Mouse (Mus musculus): ENCODE results near the gene Manbal. TPM values are rescaled to one million over a fixed set of nuclear protein-coding genes. Genes with fewer than 3 reads are reported as not detected.

The Manbal gene
- polyA plus RNA-seq, 2 experiments from 2014 or later: 30.7 to 54.6 TPM

GRCm38 (mm10) chr2:157437123-157437522 lies 69.7 kb downstream of the Manbal start:
- ATAC-seq: no peak

- no peak for ATAC-seq
These were observed 74.0 kb downstream of the Manbal start for GRCm38 (mm10) chr2:157441363-157441762.

Other genes with a start within 250 kb of the Manbal start
- gene Samhd1, start 232.3 kb upstream of the Manbal start, polyA plus RNA-seq (2017; shearing (Covaris generic)): 100 to 1,000 TPM; 574 to 641 TPM
- gene Rbl1, start 163.1 kb upstream of the Manbal start, polyA plus RNA-seq (2017; shearing (Covaris generic)): 10 to 100 TPM; 22.1 to 22.4 TPM
- gene Rpn2, start 88.6 kb upstream of the Manbal start, polyA plus RNA-seq (2017; shearing (Covaris generic)): 100 to 1,000 TPM; 181 to 225 TPM
- not detected for gene Mroh8, start 88.0 kb upstream of the Manbal start, polyA plus RNA-seq (2017; shearing (Covaris generic))
- gene Ghrh, start 20.1 kb upstream of the Manbal start, polyA plus RNA-seq (2017; shearing (Covaris generic)): not detected
- 1 to 10 TPM; 2.0 to 2.1 TPM for gene Src, start 50.9 kb downstream of the Manbal start, polyA plus RNA-seq (2017; shearing (Covaris generic))
- under 1 TPM in 1 of 2 experiments, not detected in 1; 0.56 TPM for gene Nnat, start 192.5 kb downstream of the Manbal start, polyA plus RNA-seq (2017; shearing (Covaris generic))
- gene Blcap, start 203.7 kb downstream of the Manbal start, polyA plus RNA-seq (2017; shearing (Covaris generic)): 10 to 100 TPM; 12.9 to 17.7 TPM

All from activated CD4-positive, CD25-positive, alpha-beta regulatory T cell, adult 4 months (primary cell).